Mouse (Mus musculus) adrenal gland, postnatal 0 days (tissue): ENCODE data around the gene Tmem89. TPM values are rescaled to one million over a fixed set of nuclear protein-coding genes. Genes with fewer than 3 reads are reported as not detected.

Experiments
- polyA plus RNA-seq: library from polyadenylated mRNA; unstranded; fragments of >200 nt; fragmentation: Nextera tagmentation; extraction: Ambion mirVana; gene quantifications from 2 replicates; pipeline ENCODE4 v1.2.1, GENCODE M21; 2015

The Tmem89 gene
- polyA plus RNA-seq, result 0.17 TPM in 1 of 2 replicates, not detected in the other

GRCm38 (mm10) chr9:108914491-108914890, at the start of gene Tmem89:
Gene Tmem89, plus strand, starts transcription at chr9:108914619.

DNA sequence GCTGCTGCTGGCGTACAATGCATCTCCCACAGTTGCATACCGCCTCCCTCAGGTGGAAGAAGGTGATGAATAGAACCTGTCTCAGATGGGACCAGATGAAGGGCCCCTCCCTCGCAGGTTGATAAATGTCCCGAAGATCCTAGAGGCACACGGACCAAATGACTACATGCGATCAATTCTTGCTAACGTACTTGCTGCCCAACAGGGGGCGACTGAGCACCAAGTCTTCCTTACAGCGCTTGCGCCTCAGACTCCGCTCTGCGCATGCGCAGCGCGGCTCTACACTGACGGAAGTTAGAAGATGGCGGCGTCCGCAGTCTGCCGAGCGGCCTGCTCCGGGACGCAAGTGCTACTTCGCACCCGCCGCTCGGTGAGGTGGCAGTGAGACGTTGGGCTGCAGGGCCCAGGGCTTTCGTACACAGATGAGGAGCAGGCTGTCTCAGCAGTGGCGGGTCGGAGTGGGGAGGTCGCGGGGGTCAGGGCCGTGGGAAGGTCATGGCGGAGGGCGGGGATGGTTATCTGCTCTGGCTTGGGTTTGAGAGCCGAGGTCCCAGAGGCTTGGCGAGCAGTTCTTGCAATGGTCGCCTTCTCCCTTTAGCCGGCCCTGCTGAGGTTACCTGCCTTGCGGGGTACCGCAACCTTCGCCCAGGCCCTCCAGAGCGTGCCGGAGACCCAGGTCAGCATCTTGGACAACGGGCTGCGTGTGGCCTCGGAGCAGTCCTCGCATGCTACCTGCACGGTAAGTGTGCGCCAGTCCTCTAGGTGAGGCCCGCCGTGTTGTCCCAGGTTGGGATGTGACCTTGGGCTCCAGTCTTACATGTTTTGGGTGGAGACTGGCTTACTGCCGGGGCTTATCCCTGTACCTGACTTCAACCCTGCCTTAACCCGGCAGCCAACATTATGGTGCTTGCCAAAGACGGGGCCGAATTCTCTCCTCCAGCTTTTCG, 22.3 kb downstream of the Tmem89 start, which contains the start of gene Uqcrc1:
TSS of gene Uqcrc1 (plus strand) at position 216 of the 947 bp plus-strand sequence.

DNA sequence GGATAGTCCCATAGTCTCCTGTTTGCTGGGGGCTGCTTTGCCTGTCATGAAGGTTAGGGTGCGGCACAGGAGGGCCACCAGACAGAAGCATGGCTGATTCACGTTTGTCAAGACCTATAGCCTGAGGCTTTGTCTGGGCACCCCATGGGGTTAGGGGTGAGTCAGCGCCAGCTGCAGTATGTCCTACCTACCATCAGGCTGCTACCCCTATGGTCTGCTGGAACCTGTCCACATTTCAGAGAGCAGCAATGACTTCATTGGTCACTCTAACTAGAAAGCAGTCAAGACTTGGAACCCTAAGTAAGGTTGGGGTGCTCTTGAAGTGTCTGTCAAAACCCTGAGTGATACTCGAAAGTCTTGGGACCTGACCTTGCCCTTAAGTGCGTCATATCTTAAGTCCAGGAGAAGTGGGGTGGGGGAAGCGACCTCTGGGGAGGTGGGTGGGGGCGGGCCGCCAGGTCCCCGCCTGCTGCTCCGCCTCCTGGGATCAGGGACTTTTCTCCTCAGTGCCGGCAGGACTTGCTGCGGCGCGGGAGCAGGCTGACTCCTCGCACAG, 38.7 kb downstream of the Tmem89 start, which contains the start of gene Col7a1:
TSS of gene Col7a1 (plus strand) at position 506 of the 556 bp plus-strand sequence.

Other genes starting within 250 kb of the Tmem89 start
- 16.7 and 17.3 TPM in 2 replicates for gene Prkar2a, start 225.3 kb upstream of the Tmem89 start, polyA plus RNA-seq
- 54.1 and 55.9 TPM in 2 replicates for gene Ip6k2, start 130.8 kb upstream of the Tmem89 start, polyA plus RNA-seq
- 8.4 and 9.3 TPM in 2 replicates for gene Nckipsd, start 106.3 kb upstream of the Tmem89 start, polyA plus RNA-seq
- 1.7 and 1.9 TPM in 2 replicates for gene Celsr3, start 88.3 kb upstream of the Tmem89 start, polyA plus RNA-seq
- gene Slc26a6, start 61.3 kb upstream of the Tmem89 start, polyA plus RNA-seq, result 4.9 and 6.0 TPM in 2 replicates
- 300 and 412 TPM in 2 replicates for gene Uqcrc1, start 22.0 kb downstream of the Tmem89 start, polyA plus RNA-seq
- 6.9 and 7.2 TPM in 2 replicates for gene Col7a1, start 39.0 kb downstream of the Tmem89 start, polyA plus RNA-seq
- 0.30 TPM in 1 of 2 replicates, not detected in the other for gene Ucn2, start 71.4 kb downstream of the Tmem89 start, polyA plus RNA-seq
- gene Pfkfb4, start 77.2 kb downstream of the Tmem89 start, polyA plus RNA-seq, result 5.4 and 5.8 TPM in 2 replicates
- 120 and 181 TPM in 2 replicates for gene Shisa5, start 123.9 kb downstream of the Tmem89 start, polyA plus RNA-seq
- gene Trex1, start 145.1 kb downstream of the Tmem89 start, polyA plus RNA-seq, result 19.0 and 28.9 TPM in 2 replicates
- 14.4 and 21.7 TPM in 2 replicates for gene Atrip, start 159.5 kb downstream of the Tmem89 start, polyA plus RNA-seq
- gene Ccdc51, start 167.9 kb downstream of the Tmem89 start, polyA plus RNA-seq, result 20.5 and 24.2 TPM in 2 replicates
- 801 and 807 TPM in 2 replicates for gene Tma7, start 168.0 kb downstream of the Tmem89 start, polyA plus RNA-seq
- gene Plxnb1, start 180.8 kb downstream of the Tmem89 start, polyA plus RNA-seq, result 7.9 and 14.1 TPM in 2 replicates
- 0.18 TPM in 1 of 2 replicates, not detected in the other for gene Fbxw21, start 247.4 kb downstream of the Tmem89 start, polyA plus RNA-seq